Mouse (Mus musculus) brain, embryonic 14.5 days (tissue): Measurements from ENCODE around the gene Nup62. TPM values are rescaled to one million over a fixed set of nuclear protein-coding genes. Genes with fewer than 3 reads are reported as not detected.

Experiments
- DNase-seq: peaks from one replicate; pipeline ENCODE4 v3.0.0-alpha.2; 2011; ENCODE audit warnings: low read depth
- CTCF ChIP-seq: fragments of 200-500 bp; IDR thresholded peaks from 2 replicates; pipeline ENCODE4 v1.5.1; 2012; ENCODE audit warnings: inconsistent platforms, mild to moderate bottlenecking, moderate library complexity, borderline replicate concordance; ENCODE audit not compliant: insufficient read depth, insufficient read length; ENCODE audit errors: extremely low read depth
- POLR2A ChIP-seq: fragments of 200-500 bp; IDR thresholded peaks from 2 replicates; pipeline ENCODE4 v1.6.1; 2012; ENCODE audit warnings: mild to moderate bottlenecking, inconsistent platforms, borderline replicate concordance; ENCODE audit not compliant: poor library complexity, insufficient read depth, insufficient read length, severe bottlenecking; ENCODE audit errors: extremely low read depth
- polyA plus RNA-seq: library from polyadenylated mRNA; depleted of rRNA; stranded (reverse); fragments of >200 nt; gene quantifications from 2 replicates; pipeline ENCODE4 v1.2.3, GENCODE M21; 2012

The Nup62 gene
- polyA plus RNA-seq, 1 experiment: 73.9 TPM

- TF ChIP-seq POLR2A (no peak), CTCF (no peak)
- no peak for DNase-seq
Observed at GRCm38 (mm10) chr7:44853065-44853464, 37.2 kb downstream of the Nup62 start.

- no peak for DNase-seq
- TF ChIP-seq POLR2A: no peak
- TF ChIP-seq CTCF: no peak
Observed at GRCm38 (mm10) chr7:44853596-44854355, 37.9 kb downstream of the Nup62 start.

GRCm38 (mm10) chr7:44854356-44855031, 38.6 kb downstream of the Nup62 start:
- TF ChIP-seq POLR2A (peak; percentile 7; the same call in 1 of the 2 replicates), CTCF (no peak)

GRCm38 (mm10) chr7:44855036-44855435, 39.1 kb downstream of the Nup62 start:
- TF ChIP-seq POLR2A: no peak
- TF ChIP-seq CTCF: no peak
- no peak for DNase-seq

More at GRCm38 (mm10) chr7:44854356-44855031, 38.6 kb downstream of the Nup62 start:
- DNase-seq: peak; percentile 82

- DNase-seq: no peak
- TF ChIP-seq POLR2A: no peak
- no peak for TF ChIP-seq CTCF
Observed at GRCm38 (mm10) chr7:44856265-44856916, 40.5 kb downstream of the Nup62 start.

- peak; percentile 96 for DNase-seq
Observed at GRCm38 (mm10) chr7:44857042-44857552, 41.2 kb downstream of the Nup62 start, which contains the start of gene Pnkp. Pnkp (plus strand) TSS chr7:44857139.

GRCm38 (mm10) chr7:44857905-44858304, 42.0 kb downstream of the Nup62 start:
- no peak for TF ChIP-seq CTCF
- TF ChIP-seq POLR2A: no peak
- DNase-seq: no peak

More at GRCm38 (mm10) chr7:44857042-44857552, 41.2 kb downstream of the Nup62 start, which contains the start of gene Pnkp:
- no peak; the same call in 1 of the 2 replicates for TF ChIP-seq CTCF
- peak; percentile 33; the same call in 1 of the 2 replicates for TF ChIP-seq POLR2A

- DNase-seq: no peak
- TF ChIP-seq CTCF: no peak
- no peak for TF ChIP-seq POLR2A
Observed at GRCm38 (mm10) chr7:44859896-44860295, 44.0 kb downstream of the Nup62 start.

GRCm38 (mm10) chr7:44860576-44861428, 44.9 kb downstream of the Nup62 start:
- TF ChIP-seq CTCF: peak; percentile 93
- no peak for TF ChIP-seq POLR2A
- peak; percentile 73 for DNase-seq

GRCm38 (mm10) chr7:44861429-44861816, 45.5 kb downstream of the Nup62 start:
- TF ChIP-seq CTCF (no peak), POLR2A (no peak)
- DNase-seq: no peak
